Mouse (Mus musculus) monocyte, adult 2 months (primary cell): ENCODE measurements around the gene Pgghg.

Experiments
- DNase-seq, 2 experiments: peaks; one replicate each; pipeline ENCODE4 v3.0.0; 2022; ENCODE audit warnings: low spot score in 2 of 2, low read depth in 1 of 2

The Pgghg gene

GRCm38 (mm10) chr7:140922398-140923069 lies 18.7 kb upstream of the Pgghg start:
- no peak for DNase-seq

- no peak for DNase-seq
These were observed 18.0 kb upstream of the Pgghg start for GRCm38 (mm10) chr7:140923070-140923775.

GRCm38 (mm10) chr7:140927181-140927580 lies 14.0 kb upstream of the Pgghg start:
- no peak for DNase-seq

GRCm38 (mm10) chr7:140938436-140938835 lies 2.8 kb upstream of the Pgghg start:
- DNase-seq = no peak

DNA sequence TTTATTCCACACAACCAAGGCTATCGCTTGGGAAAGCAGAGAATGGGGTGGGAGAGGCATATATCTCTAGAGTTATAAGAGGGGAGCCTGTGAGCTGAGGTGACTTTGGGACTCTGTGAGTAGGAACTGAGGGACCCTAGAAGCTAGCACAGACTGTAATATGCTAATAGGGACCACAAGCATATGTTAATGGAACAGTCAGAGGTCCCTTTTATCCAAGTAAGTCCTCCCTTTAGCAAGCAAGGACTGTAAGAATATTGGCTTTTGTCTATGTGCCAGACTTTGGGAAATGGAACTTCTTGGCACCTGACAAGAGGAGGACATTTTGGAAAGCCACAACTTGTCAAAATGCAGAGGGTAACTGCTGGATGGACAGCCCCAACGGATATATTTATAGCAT lies 2.3 kb upstream of the Pgghg start:
- no peak for DNase-seq

- DNase-seq = no peak
These were observed 1.5 kb upstream of the Pgghg start for GRCm38 (mm10) chr7:140939669-140940171.

- no peak for DNase-seq
These were observed 1.1 kb downstream of the Pgghg start for GRCm38 (mm10) chr7:140942341-140942740.

- no peak for DNase-seq
These were observed 1.6 kb downstream of the Pgghg start for GRCm38 (mm10) chr7:140942811-140943210.

- DNase-seq = no peak
These were observed 2.2 kb downstream of the Pgghg start for GRCm38 (mm10) chr7:140943356-140943755.

DNA sequence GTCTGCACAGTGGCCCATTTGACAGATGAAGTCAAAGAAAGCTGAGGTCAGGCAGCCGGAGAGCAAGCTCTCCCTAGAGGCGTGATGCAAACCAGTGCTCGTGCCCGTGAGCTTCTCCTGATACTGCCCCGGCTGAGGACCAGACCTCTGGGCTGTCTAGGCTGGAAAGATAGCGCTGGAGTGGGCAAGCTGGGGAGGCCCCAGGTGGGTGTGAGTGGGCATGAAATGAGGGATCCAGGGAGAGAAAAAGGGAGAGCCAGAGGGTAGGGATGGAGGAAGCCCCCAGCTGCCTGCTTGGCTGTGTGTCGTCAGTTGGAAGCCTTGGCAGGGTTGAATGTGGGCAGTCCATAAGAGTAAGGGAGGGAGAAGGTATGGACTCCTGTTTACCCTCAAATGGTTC lies 3.0 kb downstream of the Pgghg start:
- DNase-seq = no peak

DNA sequence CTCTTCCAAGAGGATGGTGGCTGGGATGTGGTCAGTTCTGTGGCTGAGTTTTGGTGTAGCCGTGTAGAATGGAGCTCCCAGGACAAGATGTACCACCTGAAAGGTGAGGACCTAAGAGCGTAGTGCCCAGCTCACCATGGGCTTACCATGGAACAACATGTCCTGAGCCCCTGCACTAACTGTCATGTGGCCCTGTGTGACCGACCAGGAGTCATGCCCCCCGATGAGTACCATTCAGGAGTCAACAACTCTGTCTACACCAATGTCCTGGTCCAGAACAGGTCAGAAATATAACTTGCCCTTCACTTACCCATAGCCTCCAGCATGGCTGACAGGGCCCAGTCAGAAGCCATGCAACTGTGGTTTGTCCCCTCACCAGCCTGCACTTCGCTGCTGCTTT lies 4.1 kb downstream of the Pgghg start:
- DNase-seq = no peak

- no peak for DNase-seq
These were observed 5.1 kb downstream of the Pgghg start for GRCm38 (mm10) chr7:140946311-140946710.

- no peak for DNase-seq
These were observed 5.8 kb downstream of the Pgghg start for GRCm38 (mm10) chr7:140946980-140947379.

- DNase-seq = no peak
These were observed 7.0 kb downstream of the Pgghg start for GRCm38 (mm10) chr7:140948161-140948560.

DNA sequence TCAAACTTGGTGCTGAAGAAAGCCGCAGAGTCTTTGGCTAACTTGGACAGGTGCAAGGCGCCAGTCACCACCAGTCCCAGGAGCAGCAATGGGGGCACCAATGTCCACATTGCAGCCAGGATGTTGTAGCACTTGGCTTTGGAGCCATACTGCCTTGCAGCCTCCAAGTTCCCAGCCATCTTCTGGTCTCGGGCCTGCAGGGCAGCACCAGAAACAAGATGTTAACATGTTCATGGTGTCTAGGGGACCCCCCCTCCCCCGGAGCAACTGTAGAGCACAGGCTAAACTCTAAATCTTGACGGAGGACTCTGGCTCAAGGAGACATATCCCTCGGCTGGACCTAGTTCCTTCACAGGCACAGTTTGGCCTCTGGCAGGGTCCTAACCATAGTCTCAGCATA lies 8.1 kb downstream of the Pgghg start:
- no peak for DNase-seq

- no peak for DNase-seq
These were observed 8.8 kb downstream of the Pgghg start, which contains the start of gene Ifitm5 for GRCm38 (mm10) chr7:140949824-140950530. Ifitm5 (minus strand) TSS chr7:140950291.

DNA sequence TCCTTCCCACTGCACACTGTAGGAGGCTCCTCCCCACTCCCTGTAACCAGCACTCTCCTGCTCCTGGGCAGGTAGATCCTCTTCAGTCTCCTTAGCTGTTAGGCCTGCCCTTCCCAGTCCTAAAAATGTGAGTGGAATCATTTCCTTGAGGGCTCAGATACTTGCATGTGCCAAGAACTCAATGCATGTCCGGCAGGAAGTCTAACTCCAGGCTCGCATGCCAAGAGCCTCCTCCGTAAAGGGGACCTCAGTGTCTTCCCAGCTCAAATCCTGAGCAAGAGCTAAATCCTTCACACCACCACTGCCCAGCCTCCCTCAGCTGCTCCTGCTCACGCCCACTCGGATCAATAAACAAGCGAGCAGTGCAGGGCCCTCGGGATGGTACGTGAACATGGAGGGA lies 9.9 kb downstream of the Pgghg start:
- DNase-seq = no peak

DNA sequence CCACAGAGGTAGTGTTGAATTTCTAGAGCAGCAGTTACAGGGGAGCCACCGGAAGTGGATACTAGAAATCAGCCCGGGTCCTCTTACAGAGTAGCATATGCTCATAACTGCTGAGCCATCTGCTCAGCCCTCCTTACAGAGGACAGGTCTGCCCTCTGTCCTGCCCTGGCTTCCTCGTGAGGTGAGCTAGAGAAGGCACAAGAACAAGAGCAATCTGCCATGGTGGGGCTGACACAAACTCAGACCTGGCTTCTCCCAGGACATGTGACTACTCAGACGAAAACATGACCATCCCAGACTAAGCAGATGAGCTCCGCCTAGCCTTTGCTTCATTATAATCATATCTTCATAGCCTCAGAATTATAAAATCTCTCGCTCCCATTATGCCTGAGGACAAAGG lies 10.6 kb downstream of the Pgghg start:
- DNase-seq = no peak

- no peak for DNase-seq
These were observed 11.2 kb downstream of the Pgghg start for GRCm38 (mm10) chr7:140952441-140952840.

- DNase-seq = no peak
These were observed 11.9 kb downstream of the Pgghg start for GRCm38 (mm10) chr7:140953133-140953532.

DNA sequence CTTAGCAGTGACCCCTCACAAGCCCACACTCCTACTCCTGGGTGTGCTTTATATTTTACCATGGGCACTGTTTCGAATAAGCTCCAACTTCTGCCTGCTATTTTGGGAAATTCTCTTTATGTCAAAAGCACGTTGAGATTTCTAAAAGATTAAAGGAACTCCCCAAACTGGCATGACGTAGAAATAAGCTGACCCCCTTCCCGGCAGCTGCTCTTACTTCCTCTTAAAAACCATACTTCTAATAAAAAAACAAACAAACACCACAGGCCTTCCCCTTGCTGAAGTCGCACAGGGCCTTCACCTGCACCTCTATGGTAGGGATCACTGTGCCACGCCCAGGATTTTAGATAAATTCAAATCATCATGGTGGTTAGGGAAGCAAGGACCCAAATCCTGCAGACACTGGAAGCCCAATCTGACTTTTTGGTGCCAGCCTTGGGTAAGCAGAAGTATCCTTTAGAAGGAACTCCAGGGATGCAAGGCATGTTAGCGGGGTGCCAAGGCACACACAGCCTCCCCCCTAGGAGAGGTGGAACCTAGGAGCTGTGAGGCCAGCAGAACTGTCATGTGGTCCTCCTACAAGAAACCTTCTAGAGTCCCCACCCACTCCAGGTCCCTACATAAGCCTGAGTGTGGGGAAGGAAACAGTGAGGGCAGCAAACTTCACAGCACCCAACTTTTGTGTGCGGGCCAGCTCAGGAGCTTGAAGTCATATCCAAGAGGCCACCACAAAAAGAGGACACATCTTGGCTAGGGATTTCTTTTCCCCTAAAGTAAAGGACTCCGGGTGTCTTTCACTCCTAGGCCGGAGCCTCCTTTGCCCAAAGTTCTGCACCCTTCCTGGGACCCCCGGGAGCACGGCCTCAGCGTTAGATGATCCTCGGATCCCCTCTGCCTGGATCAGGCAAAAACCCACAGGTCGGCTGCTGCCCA lies 12.9 kb downstream of the Pgghg start:
- DNase-seq = peak; percentile 33 to 57
